Mouse (Mus musculus): ENCODE measurements at regions not wholly inside any gene's neighbourhood (a gene's known extent, or its start where the extent isn't known, plus 50 kb on each side); places are given as distances from the start of the nearest gene placed in this dataset.

DNA sequence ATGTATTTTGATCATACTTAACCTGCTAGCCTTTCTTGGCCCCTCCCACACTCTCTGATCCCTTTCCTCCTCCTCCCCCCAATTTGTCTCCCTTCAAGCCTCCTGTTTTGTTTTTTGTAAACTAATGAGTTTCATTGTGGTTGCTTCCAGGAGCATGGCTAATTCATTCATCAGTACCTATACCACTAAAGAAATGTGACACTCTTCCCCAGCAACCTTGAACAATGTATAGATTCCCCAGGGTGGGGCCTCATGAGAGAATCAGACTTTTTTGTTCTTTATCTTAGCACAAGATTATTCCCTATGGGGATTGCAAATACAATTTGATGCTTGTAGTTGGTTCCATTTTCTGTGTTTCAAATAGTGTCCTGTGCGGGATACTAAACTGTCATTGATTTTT lies 58.8 kb upstream of the Snx7 start:
- TF ChIP-seq CTCF (conservative IDR thresholded peaks at IDR 0.05; ENCODE audit: low read length) (no peak), POU5F1 (IDR thresholded peaks at IDR 0.05; ENCODE audit: borderline replicate concordance, low read length) (no peak), NANOG (IDR thresholded peaks at IDR 0.05; ENCODE audit: borderline replicate concordance, low read length) (no peak)

Data from E14TG2a.4 (cell line).